Mouse (Mus musculus): ENCODE measurements at regions not wholly inside any gene's neighbourhood (a gene's known extent, or its start where the extent isn't known, plus 50 kb on each side); places are given as distances from the start of the nearest gene placed in this dataset.
A peak's percentile ranks its signal among the peaks of the same experiment; 100 is the strongest.

- no peak for DNase-seq (ENCODE audit: extremely low read depth, low read depth)
Measured at GRCm38 (mm10) chr4:84101923-84102322, 573.2 kb downstream of the Bnc2 start.

- no peak for DNase-seq (ENCODE audit: extremely low read depth, low read depth)
Measured at GRCm38 (mm10) chr4:84102736-84103135, 572.3 kb downstream of the Bnc2 start.

GRCm38 (mm10) chr4:84108592-84108991 lies 566.5 kb downstream of the Bnc2 start:
- no peak for DNase-seq (ENCODE audit: extremely low read depth, low read depth)

GRCm38 (mm10) chr4:84109771-84110503 lies 565.1 kb downstream of the Bnc2 start:
- DNase-seq (ENCODE audit: extremely low read depth, low read depth), result no peak

- DNase-seq (ENCODE audit: extremely low read depth, low read depth), result no peak
Measured at GRCm38 (mm10) chr4:84114162-84115040, 560.7 kb downstream of the Bnc2 start.

GRCm38 (mm10) chr4:84118284-84118919 lies 556.7 kb downstream of the Bnc2 start:
- no peak for DNase-seq (ENCODE audit: extremely low read depth, low read depth)

GRCm38 (mm10) chr4:84119616-84120015 lies 555.5 kb downstream of the Bnc2 start:
- DNase-seq (ENCODE audit: extremely low read depth, low read depth), result no peak

GRCm38 (mm10) chr4:84120330-84120729 lies 554.7 kb downstream of the Bnc2 start:
- no peak for DNase-seq (ENCODE audit: extremely low read depth, low read depth)

- DNase-seq (ENCODE audit: extremely low read depth, low read depth), result no peak
Measured at GRCm38 (mm10) chr4:84121442-84121841, 553.6 kb downstream of the Bnc2 start.

- DNase-seq (ENCODE audit: extremely low read depth, low read depth), result no peak
Measured at GRCm38 (mm10) chr4:84126400-84126799, 548.7 kb downstream of the Bnc2 start.

- no peak for DNase-seq (ENCODE audit: extremely low read depth, low read depth)
Measured at GRCm38 (mm10) chr4:84127380-84127779, 547.7 kb downstream of the Bnc2 start.

GRCm38 (mm10) chr4:84130840-84131547 lies 544.1 kb downstream of the Bnc2 start:
- DNase-seq (ENCODE audit: extremely low read depth, low read depth), result peak; percentile 6

- DNase-seq (ENCODE audit: extremely low read depth, low read depth), result no peak
Measured at GRCm38 (mm10) chr4:84135740-84136139, 539.3 kb downstream of the Bnc2 start.

GRCm38 (mm10) chr4:84137171-84137919 lies 537.7 kb downstream of the Bnc2 start:
- no peak for DNase-seq (ENCODE audit: extremely low read depth, low read depth)

GRCm38 (mm10) chr4:84149149-84150050 lies 525.7 kb downstream of the Bnc2 start:
- DNase-seq (ENCODE audit: extremely low read depth, low read depth), result no peak

- DNase-seq (ENCODE audit: extremely low read depth, low read depth), result no peak
Measured at GRCm38 (mm10) chr4:84150698-84151097, 524.4 kb downstream of the Bnc2 start.

- DNase-seq (ENCODE audit: extremely low read depth, low read depth), result no peak
Measured at GRCm38 (mm10) chr4:84151247-84151646, 523.8 kb downstream of the Bnc2 start.

GRCm38 (mm10) chr4:84151971-84152450 lies 523.1 kb downstream of the Bnc2 start:
- DNase-seq (ENCODE audit: extremely low read depth, low read depth), result no peak

GRCm38 (mm10) chr4:84153571-84153970 lies 521.5 kb downstream of the Bnc2 start:
- DNase-seq (ENCODE audit: extremely low read depth, low read depth), result no peak

Measured in MEL-GATA-1-ER (cell line).